Mouse (Mus musculus) ES-E14 (cell line): ENCODE data around the gene Gm3269.
"Not testable (repeated sequence)": the region's sequence is repeated elsewhere in the genome, so short reads cannot be mapped to it uniquely, and the experiment has no call there.

Source experiments
- CHD2 ChIP-seq: IDR thresholded peaks from 2 replicates; pipeline ENCODE4 v1.6.1; 2014; ENCODE audit warnings: mild to moderate bottlenecking, low read depth, low read length, inconsistent platforms
- HCFC1 ChIP-seq: IDR thresholded peaks from 2 replicates; pipeline ENCODE4 v1.6.1; 2012; ENCODE audit warnings: low read length, inconsistent platforms, borderline replicate concordance; ENCODE audit not compliant: insufficient read depth
- ZNF384 ChIP-seq: IDR thresholded peaks from 2 replicates; pipeline ENCODE4 v1.6.1; 2012; ENCODE audit warnings: low read depth, low read length, inconsistent platforms

GRCm38 (mm10) chr14:4821950-4822349 lies 16.0 kb upstream of the Gm3269 start:
- TF ChIP-seq HCFC1, CHD2, ZNF384: not testable (repeated sequence)
